8 mouse cellular contexts compared by ENCODE assay signal in genomic region chr7:140881696-140882468, GRCm38 (mm10). TPM values are rescaled to one million over a fixed set of nuclear protein-coding genes. Genes with fewer than 3 reads are reported as not detected.
A peak's percentile ranks its signal among the peaks of the same experiment; 100 is the strongest.
DNase-seq lines count a peak whose midpoint lies in the region; ATAC-seq and TF ChIP-seq lines count a peak whose summit lies in the region.

Gene Psmd13, plus strand, starts transcription at chr7:140881968.
Gene Sirt3, minus strand, starts transcription at chr7:140882309.

- peak within 1 kb of the TSS; percentile 88 to 91 (median 91) for H3K4me3 ChIP-seq in CH12.LX (replicated peaks in 1 of 3; ENCODE audit: low read depth in 2 of 3, low read length in 2 of 3, poor library complexity in 1 of 3)
- H3K4me3 ChIP-seq in forebrain, embryonic 12.5 days (replicated peaks) = peak within 1 kb of the TSS; percentile 95
- H3K4me3 ChIP-seq in heart, postnatal 0 days (ENCODE audit: low read depth, low read length) = peak within 1 kb of the TSS; percentile 96
- H3K4me3 ChIP-seq in liver, embryonic 16.5 days (ENCODE audit: low read depth, low read length) = peak within 1 kb of the TSS; percentile 94
- H3K4me3 ChIP-seq in neural tube, embryonic 13.5 days = peak within 1 kb of the TSS; percentile 91
- H3K4me3 ChIP-seq in testis, adult 2 months (ENCODE audit: control insufficient read depth, low read depth, low read length) = peak within 1 kb of the TSS; percentile 97

- peaks cover 29% of the 10 kb centered on the region for H3K79me2 ChIP-seq in CH12.LX (replicated peaks; ENCODE audit: control insufficient read depth, extremely low read depth, insufficient read depth, poor library complexity, severe bottlenecking)

- WGBS in forebrain, embryonic 12.5 days = under 1% methylated on average over 57 of the region's 59 CpGs
- WGBS in heart, postnatal 0 days = under 1% methylated on average over 59 of the region's 59 CpGs
- WGBS in liver, embryonic 16.5 days (ENCODE audit: insufficient replicate concordance) = under 1% methylated on average over 59 of the region's 59 CpGs
- under 1% methylated on average over 59 of the region's 59 CpGs for WGBS in neural tube, embryonic 13.5 days

- H3K27me3 ChIP-seq in CH12.LX (replicated peaks) = no peaks in the 10 kb centered on the region
- no peaks in the 10 kb centered on the region for H3K27me3 ChIP-seq in forebrain, embryonic 12.5 days
- H3K27me3 ChIP-seq in heart, postnatal 0 days (ENCODE audit: control insufficient read depth, insufficient read depth, low read length) = no peaks in the 10 kb centered on the region
- no peaks in the 10 kb centered on the region for H3K27me3 ChIP-seq in liver, embryonic 16.5 days (ENCODE audit: control insufficient read depth, insufficient read depth, low read depth, low read length)
- H3K27me3 ChIP-seq in neural tube, embryonic 13.5 days = no peaks in the 10 kb centered on the region
- H3K27me3 ChIP-seq in testis, adult 2 months (ENCODE audit: control insufficient read depth, insufficient read depth, low read length) = no peaks in the 10 kb centered on the region

- dilution Hi-C loops in CH12.LX (cut with MboI; ENCODE audit: extremely low pct_ligation_motif_present, extremely low pct_unique_long_range_greater_than_20kb, low sequenced_read_pairs) = no loop called here

- no peak for TF ChIP-seq CTCF in CH12.LX (conservative IDR thresholded peaks at IDR 0.05 in 1 of 2, IDR thresholded peaks at IDR 0.05 in 1 of 2; ENCODE audit: low read depth in 2 of 2, low read length in 2 of 2)
- TF ChIP-seq CTCF in heart, postnatal 0 days (IDR thresholded peaks at IDR 0.05; ENCODE audit: low read depth) = no peak; the same call in 1 of the 2 replicates
- TF ChIP-seq CTCF in testis, adult 2 months (IDR thresholded peaks at IDR 0.05; ENCODE audit: control insufficient read depth, insufficient read depth, insufficient replicate concordance, low read depth, low read length) = no peak

- H3K27ac ChIP-seq in CH12.LX (ENCODE audit: insufficient read depth, low read depth) = peak within 1 kb of the TSS; percentile 67
- peak within 1 kb of the TSS; percentile 84 for H3K27ac ChIP-seq in forebrain, embryonic 12.5 days
- H3K27ac ChIP-seq in heart, postnatal 0 days (ENCODE audit: low read depth) = peak within 1 kb of the TSS; percentile 86
- peak within 1 kb of the TSS; percentile 83 for H3K27ac ChIP-seq in liver, embryonic 16.5 days (ENCODE audit: low read length)
- H3K27ac ChIP-seq in neural tube, embryonic 13.5 days (replicated peaks) = peak within 1 kb of the TSS; percentile 86
- H3K27ac ChIP-seq in testis, adult 2 months (ENCODE audit: control insufficient read depth, insufficient read depth, low read depth, low read length) = peak within 1 kb of the TSS; percentile 89

- peaks cover 11 to 45% of the 10 kb centered on the region in 2 experiments for H3K36me3 ChIP-seq in CH12.LX (replicated peaks in 1 of 2; ENCODE audit: control insufficient read depth in 1 of 2, insufficient read depth in 1 of 2, low read length in 1 of 2)
- H3K36me3 ChIP-seq in forebrain, embryonic 12.5 days (replicated peaks) = peaks cover 21% of the 10 kb centered on the region
- peaks cover 33% of the 10 kb centered on the region for H3K36me3 ChIP-seq in heart, postnatal 0 days (replicated peaks; ENCODE audit: control insufficient read depth, insufficient read depth, low read length)
- peaks cover 12% of the 10 kb centered on the region; the same call in 1 of the 2 replicates for H3K36me3 ChIP-seq in liver, embryonic 16.5 days (ENCODE audit: control insufficient read depth, insufficient read depth)
- H3K36me3 ChIP-seq in neural tube, embryonic 13.5 days = peaks cover 35% of the 10 kb centered on the region
- H3K36me3 ChIP-seq in testis, adult 2 months (ENCODE audit: control insufficient read depth, insufficient read depth, low read length) = peaks cover 3% of the 10 kb centered on the region

- DNase-seq in CH12.LX (ENCODE audit: extremely low read depth) = peak; percentile 94
- DNase-seq in c-Kit-positive CD71-positive TER-119-negative erythroid progenitor cells, embryonic 14.5 days (ENCODE audit: low read depth) = peak; percentile 91
- DNase-seq in heart, postnatal 0 days (ENCODE audit: low spot score) = peak; percentile 93
- peak; percentile 98 for DNase-seq in kidney, postnatal 4 days

- H3K9ac ChIP-seq in CH12.LX (ENCODE audit: insufficient read depth, low read depth) = peak within 1 kb of the TSS; percentile 93
- peak within 1 kb of the TSS; percentile 83 for H3K9ac ChIP-seq in forebrain, embryonic 12.5 days
- H3K9ac ChIP-seq in heart, postnatal 0 days (replicated peaks; ENCODE audit: low read depth, low read length) = peak within 1 kb of the TSS; percentile 75
- peak within 1 kb of the TSS; percentile 84 for H3K9ac ChIP-seq in liver, embryonic 16.5 days (ENCODE audit: low read depth, low read length)
- peak within 1 kb of the TSS; percentile 93 for H3K9ac ChIP-seq in neural tube, embryonic 13.5 days

- no peak for TF ChIP-seq EP300 in CH12.LX (IDR thresholded peaks at IDR 0.05; ENCODE audit: low read length)
- peak; percentile 43; the same call in 1 of the 2 replicates for TF ChIP-seq EP300 in heart, postnatal 0 days (IDR thresholded peaks at IDR 0.05; ENCODE audit: low read depth)

- peak; percentile 96 for ATAC-seq in forebrain, embryonic 12.5 days (ENCODE audit: low FRiP score)
- peak; percentile 96 for ATAC-seq in heart, postnatal 0 days (ENCODE audit: insufficient read depth, low read depth)
- ATAC-seq in liver, embryonic 16.5 days (ENCODE audit: low read depth) = peak; percentile 93
- peak; percentile 98 for ATAC-seq in neural tube, embryonic 13.5 days (ENCODE audit: low read depth)

- H3K4me2 ChIP-seq in CH12.LX (ENCODE audit: insufficient read depth, low read depth, poor library complexity, severe bottlenecking) = peak within 1 kb of the TSS; percentile 64
- H3K4me2 ChIP-seq in forebrain, embryonic 12.5 days = peak within 1 kb of the TSS; percentile 66
- peak within 1 kb of the TSS; percentile 89 for H3K4me2 ChIP-seq in heart, postnatal 0 days (ENCODE audit: low read depth, low read length)
- peak within 1 kb of the TSS; percentile 87 for H3K4me2 ChIP-seq in liver, embryonic 16.5 days (ENCODE audit: low read depth, low read length)
- peak within 1 kb of the TSS; percentile 69 for H3K4me2 ChIP-seq in neural tube, embryonic 13.5 days

- TF ChIP-seq POLR2A in CH12.LX (IDR thresholded peaks at IDR 0.05; ENCODE audit: low read depth, low read length) = peak; percentile 89
- TF ChIP-seq POLR2A in testis, adult 2 months (IDR thresholded peaks at IDR 0.05; ENCODE audit: control insufficient read depth, low read depth, low read length) = peak; percentile 93

- H3K4me1 ChIP-seq in CH12.LX (ENCODE audit: control insufficient read depth in 1 of 2, insufficient read depth in 2 of 2) = peaks cover 18 to 49% of the 10 kb centered on the region in 2 experiments
- H3K4me1 ChIP-seq in forebrain, embryonic 12.5 days = peaks cover 17% of the 10 kb centered on the region
- peaks cover 13% of the 10 kb centered on the region for H3K4me1 ChIP-seq in heart, postnatal 0 days (ENCODE audit: control insufficient read depth, insufficient read depth)
- peaks cover 32% of the 10 kb centered on the region for H3K4me1 ChIP-seq in liver, embryonic 16.5 days (ENCODE audit: control insufficient read depth, low read depth, low read length)
- peaks cover 26% of the 10 kb centered on the region for H3K4me1 ChIP-seq in neural tube, embryonic 13.5 days (replicated peaks)
- peaks cover 3% of the 10 kb centered on the region for H3K4me1 ChIP-seq in testis, adult 2 months (ENCODE audit: control insufficient read depth, insufficient read depth, low read length)

- in situ Hi-C loops in CH12.LX (cut with MboI; ENCODE audit: low pct_ligation_motif_present, low pct_unique_long_range_greater_than_20kb, low sequenced_read_pairs) = no loop called here

- no peak for TF ChIP-seq RAD21 in CH12.LX (IDR thresholded peaks at IDR 0.05; ENCODE audit: low read depth, low read length)

- H3K9me3 ChIP-seq in CH12.LX (replicated peaks; ENCODE audit: low read length) = no peaks in the 10 kb centered on the region
- no peaks in the 10 kb centered on the region for H3K9me3 ChIP-seq in forebrain, embryonic 12.5 days
- no peaks in the 10 kb centered on the region for H3K9me3 ChIP-seq in heart, postnatal 0 days (replicated peaks; ENCODE audit: control insufficient read depth, low read length)
- H3K9me3 ChIP-seq in liver, embryonic 16.5 days (replicated peaks; ENCODE audit: control insufficient read depth, low read length) = no peaks in the 10 kb centered on the region
- H3K9me3 ChIP-seq in neural tube, embryonic 13.5 days = no peaks in the 10 kb centered on the region

TF ChIP-seq in CH12.LX, 34 proteins besides CTCF, POLR2A, EP300 and RAD21 (continues in another document):
- TF ChIP-seq PAX5 (IDR thresholded peaks at IDR 0.05; ENCODE audit: low read length) = no peak
- TF ChIP-seq CHD2 (IDR thresholded peaks at IDR 0.05; ENCODE audit: low read length) = peak; percentile 55; the same call in 1 of the 2 replicates
- no peak for TF ChIP-seq JUN (IDR thresholded peaks at IDR 0.05; ENCODE audit: insufficient read depth, low read depth, low read length)
- TF ChIP-seq MXI1 (IDR thresholded peaks at IDR 0.05; ENCODE audit: low read depth, low read length) = peak; percentile 96
- no peak for TF ChIP-seq JUND (conservative IDR thresholded peaks at IDR 0.05; ENCODE audit: low read depth, low read length)
- TF ChIP-seq TCF12 (IDR thresholded peaks at IDR 0.05; ENCODE audit: low read depth, low read length) = peak; percentile 68

RNA-seq across cellular contexts. Expression of gene Psmd13, which starts in this region (rescaled TPM):
- total RNA-seq in CH12.LX (2012; rRNA removed) (165 and 189 TPM in 2 replicates), CH12.LX (2014; rRNA removed) (166 and 168 TPM in 2 replicates)
- 185 and 245 TPM in 2 replicates for polyA plus RNA-seq in CH12.LX (2012; ENCODE audit: insufficient read length, low read depth)
- 307 and 318 TPM in 2 replicates for polyA plus RNA-seq in forebrain, embryonic 12.5 days (2016; fragmentation: Nextera tagmentation; extraction: Ambion mirVana)
- 72.6 and 84.3 TPM in 2 replicates for total RNA-seq in heart, postnatal 0 days (2014; rRNA removed; ENCODE audit: low replicate concordance)
- 172 and 185 TPM in 2 replicates for polyA plus RNA-seq in heart, postnatal 0 days (2015; fragmentation: Nextera tagmentation; extraction: Ambion mirVana)
- 108 and 123 TPM in 2 replicates for polyA plus RNA-seq in liver, embryonic 16.5 days (2015; fragmentation: Nextera tagmentation; extraction: Ambion mirVana)
- 258 and 283 TPM in 2 replicates for polyA plus RNA-seq in neural tube, embryonic 13.5 days (2015; fragmentation: Nextera tagmentation; extraction: Ambion mirVana)
- 74.8 and 77.4 TPM in 2 replicates for polyA plus RNA-seq in testis, adult 2 months (2012; rRNA removed)

RNA-seq across cellular contexts. Expression of gene Sirt3, which starts in this region (rescaled TPM):
- total RNA-seq in CH12.LX (2012; rRNA removed) (17.8 and 23.7 TPM in 2 replicates), CH12.LX (2014; rRNA removed) (14.9 and 16.6 TPM in 2 replicates)
- polyA plus RNA-seq in CH12.LX (2012; ENCODE audit: insufficient read length, low read depth) = 10.3 and 12.6 TPM in 2 replicates
- polyA plus RNA-seq in forebrain, embryonic 12.5 days (2016; fragmentation: Nextera tagmentation; extraction: Ambion mirVana) = 24.7 and 26.1 TPM in 2 replicates
- 89.4 and 105 TPM in 2 replicates for total RNA-seq in heart, postnatal 0 days (2014; rRNA removed; ENCODE audit: low replicate concordance)
- polyA plus RNA-seq in heart, postnatal 0 days (2015; fragmentation: Nextera tagmentation; extraction: Ambion mirVana) = 76.1 and 78.0 TPM in 2 replicates
- polyA plus RNA-seq in liver, embryonic 16.5 days (2015; fragmentation: Nextera tagmentation; extraction: Ambion mirVana) = 21.9 and 23.6 TPM in 2 replicates
- 42.3 and 46.8 TPM in 2 replicates for polyA plus RNA-seq in neural tube, embryonic 13.5 days (2015; fragmentation: Nextera tagmentation; extraction: Ambion mirVana)
- 78.9 and 86.0 TPM in 2 replicates for polyA plus RNA-seq in testis, adult 2 months (2012; rRNA removed)

Comparison
In these comparisons a context has a peak if more than half of its experiments do, and no peak if none do; other contexts are left out.
1. Peak in every context shown above with its lines: DNase-seq, ATAC-seq, H3K4me3 ChIP-seq and H3K27ac ChIP-seq.